Mouse (Mus musculus) kidney, postnatal 0 days (tissue): Measurements from ENCODE around the gene Adra2c. TPM values are rescaled to one million over a fixed set of nuclear protein-coding genes. Genes with fewer than 3 reads are reported as not detected.

Source experiments
- ATAC-seq: fragments of 200-750 bp; cut with Nextera tagmentation; replicated peaks from 2 replicates; pipeline ENCODE4 v1.8.0; 2017; ENCODE audit warnings: low read depth, moderate number of reproducible peaks, moderate TSS enrichment, moderate library complexity; ENCODE audit not compliant: low FRiP score
- DNase-seq: peaks from one replicate; pipeline ENCODE4 v3.0.0-alpha.2; 2016; ENCODE audit warnings: low spot score
- H3K27ac ChIP-seq: fragments of 300-500 bp; sonication (generic); 2 replicates; pipeline ENCODE4 v1.5.1; 2014; ENCODE audit warnings: mild to moderate bottlenecking
- H3K27me3 ChIP-seq: fragments of 300-500 bp; sonication (generic); 2 replicates; pipeline ENCODE4 v1.6.1; 2014; ENCODE audit warnings: low read length, mixed read lengths; ENCODE audit not compliant: insufficient read depth
- H3K36me3 ChIP-seq: fragments of 300-500 bp; sonication (generic); 2 replicates; pipeline ENCODE4 v1.6.1; 2014; ENCODE audit warnings: low read length, mixed read lengths; ENCODE audit not compliant: insufficient read depth
- H3K4me1 ChIP-seq: fragments of 300-500 bp; sonication (generic); replicated peaks from 2 replicates; pipeline ENCODE4 v1.6.1; 2014; ENCODE audit warnings: antibody characterized with exemption, low read length, mixed read lengths; ENCODE audit not compliant: insufficient read depth
- H3K4me2 ChIP-seq: fragments of 300-500 bp; sonication (generic); 2 replicates; pipeline ENCODE4 v1.6.1; 2014; ENCODE audit warnings: mild to moderate bottlenecking, low read length, moderate library complexity, mixed read lengths
- H3K4me3 ChIP-seq: fragments of 300-500 bp; sonication (generic); replicated peaks from 2 replicates; pipeline ENCODE4 v1.5.1; 2014; ENCODE audit warnings: low read depth, low read length
- H3K9ac ChIP-seq: fragments of 300-500 bp; sonication (generic); 2 replicates; pipeline ENCODE4 v1.6.1; 2014; ENCODE audit warnings: low read depth, low read length
- H3K9me3 ChIP-seq: fragments of 300-500 bp; sonication (generic); replicated peaks from 2 replicates; pipeline ENCODE4 v1.6.1; 2016; ENCODE audit warnings: low read length, inconsistent platforms, mixed read lengths
- CTCF ChIP-seq: IDR thresholded peaks from 2 replicates; pipeline ENCODE4 v1.5.1; 2016; ENCODE audit warnings: antibody characterized with exemption, low read depth, mild to moderate bottlenecking, moderate library complexity
- WGBS: fragments of 180-500 bp; shearing (Covaris S2); extraction: QIAGEN DNeasy Blood & Tissue Kit; methylation state at CpG from one replicate; pipeline ENCODE4 v1.1.7; 2014; 5-methylcytosine and 5-hydroxymethylcytosine counted together
- polyA plus RNA-seq: library from polyadenylated mRNA; unstranded; fragments of >200 nt; fragmentation: Nextera tagmentation; extraction: Ambion mirVana; gene quantifications from 2 replicates; pipeline ENCODE4 v1.2.1, GENCODE M21; 2015

The Adra2c gene
- polyA plus RNA-seq, 1 experiment from 2014 or later, result 0.21 TPM

GRCm38 (mm10) chr5:35245555-35246273, 32.4 kb upstream of the Adra2c start:
- H3K9ac ChIP-seq, result no peak overlapping the region
- no peak overlapping the region for H3K27ac ChIP-seq
- DNase-seq (no peak), ATAC-seq (no peak)
- no peaks in the 10 kb centered on the region for H3K36me3 ChIP-seq
- H3K4me1 ChIP-seq, result no peaks in the 10 kb centered on the region
- no peak overlapping the region for H3K4me2 ChIP-seq
- 0 out of 2 replicates have a peak, but pooled peaks cover 3% of the 10 kb centered on the region for H3K9me3 ChIP-seq
- no peaks in the 10 kb centered on the region for H3K27me3 ChIP-seq
- WGBS, result 51% methylated on average over 11 of the region's 11 CpGs
- no peak overlapping the region for H3K4me3 ChIP-seq
- TF ChIP-seq CTCF, result no peak

DNA sequence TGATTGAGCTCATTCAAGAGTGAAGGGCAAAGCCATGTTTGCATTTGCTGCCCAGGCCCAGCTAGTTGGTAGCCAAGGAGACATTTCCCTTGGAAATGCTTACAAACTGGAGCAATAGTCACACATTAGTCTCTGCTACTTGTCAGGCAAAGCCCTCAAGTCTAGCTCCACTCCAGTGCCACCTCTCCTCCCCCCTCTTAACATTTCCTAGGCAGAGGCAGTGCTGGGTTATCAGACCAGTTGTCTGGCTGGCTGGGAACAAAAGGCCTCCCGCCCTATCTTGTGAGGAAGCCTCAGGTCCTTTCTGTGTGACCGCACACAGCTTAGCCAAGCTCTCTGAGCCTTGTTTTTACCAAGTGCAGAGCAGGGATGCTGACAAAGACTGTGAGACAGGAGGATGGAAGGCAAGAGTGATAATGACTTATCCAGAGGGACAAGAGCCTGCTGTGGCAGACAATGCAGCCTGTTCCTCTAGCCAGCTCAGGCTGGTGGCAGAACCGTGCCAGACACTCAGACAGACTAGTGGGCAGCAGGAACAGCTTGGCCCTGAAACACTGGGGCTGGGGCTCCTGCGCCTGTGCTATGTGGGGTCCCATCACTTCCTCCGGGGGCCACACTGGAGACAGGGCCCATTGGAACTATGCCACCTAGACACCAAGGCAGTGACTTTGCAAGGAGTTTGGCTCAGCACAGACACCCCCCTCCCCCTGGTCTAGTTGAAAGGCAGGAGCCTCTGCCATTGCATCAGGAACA, 23.0 kb upstream of the Adra2c start:
- 64% methylated on average over 5 of the region's 5 CpGs for WGBS
- no peak overlapping the region for H3K4me2 ChIP-seq
- H3K36me3 ChIP-seq, result no peaks in the 10 kb centered on the region

GRCm38 (mm10) chr5:35263716-35264115, 14.4 kb upstream of the Adra2c start:
- no peaks in the 10 kb centered on the region for H3K9me3 ChIP-seq
- WGBS, result 46% methylated on average over 4 of the region's 4 CpGs
- H3K27ac ChIP-seq, result no peak overlapping the region
- no peak for DNase-seq
- no peak overlapping the region for H3K4me2 ChIP-seq
- no peaks in the 10 kb centered on the region for H3K27me3 ChIP-seq
- no peak for TF ChIP-seq CTCF
- H3K9ac ChIP-seq, result no peak overlapping the region
- no peaks in the 10 kb centered on the region for H3K36me3 ChIP-seq
- no peaks in the 10 kb centered on the region for H3K4me1 ChIP-seq
- ATAC-seq, result no peak
- no peak overlapping the region for H3K4me3 ChIP-seq

More for the DNA sequence above, 23.0 kb upstream of the Adra2c start:
- Histone ChIP-seq H3K27me3 (no peaks in the 10 kb centered on the region), H3K9me3 (no peaks in the 10 kb centered on the region), H3K4me3 (no peak overlapping the region), H3K27ac (no peak overlapping the region), H3K9ac (no peak overlapping the region), H3K4me1 (no peaks in the 10 kb centered on the region)
- no peak for DNase-seq
- ATAC-seq, result no peak
- no peak for TF ChIP-seq CTCF

GRCm38 (mm10) chr5:35267486-35267885, 10.6 kb upstream of the Adra2c start:
- Histone ChIP-seq H3K27me3 (no peaks in the 10 kb centered on the region), H3K9me3 (no peaks in the 10 kb centered on the region), H3K36me3 (no peaks in the 10 kb centered on the region), H3K27ac (no peak overlapping the region), H3K4me3 (no peak overlapping the region), H3K4me1 (no peaks in the 10 kb centered on the region), H3K9ac (no peak overlapping the region), H3K4me2 (no peak overlapping the region)
- ATAC-seq (no peak), DNase-seq (no peak)
- WGBS, result 66% methylated on average over 7 of the region's 7 CpGs
- no peak for TF ChIP-seq CTCF

GRCm38 (mm10) chr5:35275356-35275755, 2.8 kb upstream of the Adra2c start:
- H3K9ac ChIP-seq, result no peak overlapping the region
- no peak overlapping the region for H3K4me3 ChIP-seq
- H3K27ac ChIP-seq, result no peak overlapping the region
- ATAC-seq (no peak), DNase-seq (no peak)
- H3K4me1 ChIP-seq, result peaks cover 11% of the 10 kb centered on the region
- peaks cover 41% of the 10 kb centered on the region for H3K27me3 ChIP-seq
- no peaks in the 10 kb centered on the region for H3K36me3 ChIP-seq
- 83% methylated on average over 11 of the region's 11 CpGs for WGBS
- no peaks in the 10 kb centered on the region for H3K9me3 ChIP-seq
- no peak overlapping the region for H3K4me2 ChIP-seq
- TF ChIP-seq CTCF, result no peak

DNA sequence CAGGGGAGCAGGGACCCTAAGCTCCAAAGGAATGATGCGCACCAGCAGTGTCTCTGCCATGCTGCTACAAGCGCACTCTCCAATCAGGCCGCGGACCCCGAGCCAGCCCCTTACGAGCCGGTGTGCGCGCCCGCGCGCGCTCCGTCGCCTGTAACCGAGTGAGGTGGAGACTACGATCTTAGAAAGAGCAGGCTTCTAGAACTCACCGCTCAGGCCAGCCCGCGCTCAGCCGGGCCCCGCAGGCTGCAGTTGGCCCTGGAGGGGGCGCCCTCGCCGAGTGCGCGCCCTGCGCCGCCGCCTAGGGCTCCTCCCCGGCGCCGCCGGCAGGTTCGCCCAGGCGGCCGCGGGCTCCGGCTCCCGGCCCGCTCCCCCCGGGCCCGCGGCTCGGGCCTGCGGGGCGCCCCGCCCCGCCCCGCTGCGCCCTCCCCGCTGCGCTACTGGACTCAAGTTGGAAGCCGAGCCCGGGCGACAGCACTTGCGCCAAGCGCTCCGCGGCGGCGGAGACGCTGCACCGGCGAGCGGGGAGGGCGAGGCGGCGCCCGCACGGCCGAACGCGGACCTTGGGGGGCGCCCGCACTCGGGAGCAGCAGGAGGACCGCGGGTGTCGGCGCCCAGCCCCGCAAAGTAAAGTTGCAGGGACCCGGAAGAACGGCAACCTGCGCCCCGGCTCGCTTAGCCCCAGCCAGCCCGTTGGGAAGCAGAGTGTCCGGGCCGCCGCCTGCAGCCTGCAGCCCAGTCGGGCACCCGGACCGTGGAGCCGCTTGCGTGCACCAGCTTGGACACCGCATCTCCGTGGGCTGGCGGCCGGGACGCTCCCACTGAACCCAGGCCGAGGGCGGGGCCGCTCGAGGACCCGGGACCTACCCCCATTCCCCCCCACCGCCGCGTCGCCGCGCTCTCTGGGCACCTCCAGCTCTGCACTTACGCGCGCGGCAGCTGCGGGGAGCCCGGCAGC, 899 bp downstream of the Adra2c start:
- H3K4me3 ChIP-seq, result peak overlapping the region; percentile 46
- under 1% methylated on average over 116 of the region's 118 CpGs for WGBS
- H3K27ac ChIP-seq, result no peak overlapping the region
- no peaks in the 10 kb centered on the region for H3K9me3 ChIP-seq
- H3K9ac ChIP-seq, result no peak overlapping the region
- ATAC-seq (peak; percentile 55; the same call in 1 of the 2 replicates), DNase-seq (no peak)
- peaks cover 61% of the 10 kb centered on the region for H3K27me3 ChIP-seq
- TF ChIP-seq CTCF, result peak; percentile 24; the same call in 1 of the 2 replicates
- H3K4me1 ChIP-seq, result peaks cover 17% of the 10 kb centered on the region
- H3K36me3 ChIP-seq, result no peaks in the 10 kb centered on the region
- peak overlapping the region; percentile 88 for H3K4me2 ChIP-seq
